Mouse (Mus musculus): Measurements from ENCODE around the gene Bpifb6.

Bpifb6 gene

GRCm38 (mm10) chr2:153900088-153900487 lies at the start of gene Bpifb6:
Bpifb6 (plus strand) TSS chr2:153900388.
- no peak for DNase-seq (ENCODE audit: low spot score in 2 of 2)

DNA sequence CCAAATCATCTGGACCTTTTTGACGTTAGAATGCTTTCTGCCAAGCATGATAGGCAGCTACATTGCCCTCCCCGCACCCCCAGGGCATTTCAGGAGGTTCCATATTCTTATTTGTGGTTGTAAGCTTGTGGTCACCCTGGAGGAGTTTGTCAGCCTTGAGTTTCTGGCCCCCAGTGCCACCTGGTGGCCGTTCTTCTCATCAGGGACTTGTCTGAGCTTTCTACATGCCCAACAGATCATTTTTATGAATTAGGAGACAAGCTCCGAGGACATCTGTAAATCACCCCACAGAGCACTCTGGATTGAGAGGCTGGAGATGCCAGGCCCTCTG lies 49.2 kb upstream of the Bpifb6 start:
- DNase-seq (ENCODE audit: low spot score in 2 of 2), result peak; percentile 53 to 71

DNA sequence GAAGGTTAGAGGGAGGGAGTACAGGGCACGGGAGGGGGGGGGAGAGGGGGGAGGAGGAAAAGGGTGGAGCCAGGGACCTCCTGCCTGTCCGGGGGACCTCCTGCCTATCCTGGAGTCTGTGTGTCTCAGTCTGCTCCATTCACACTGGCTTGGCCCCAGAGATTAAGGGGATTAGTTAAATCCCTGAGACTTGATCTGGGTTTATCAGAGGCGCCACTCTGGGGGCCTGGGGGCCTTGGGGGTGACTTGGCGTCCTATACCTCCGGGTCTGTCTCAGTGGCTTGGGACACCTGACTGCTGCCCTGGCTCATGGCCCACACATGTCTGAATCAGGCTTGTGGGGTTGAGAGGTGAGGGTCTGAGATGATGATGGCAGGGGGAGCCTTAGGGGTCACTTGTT lies 46.6 kb upstream of the Bpifb6 start:
- DNase-seq (ENCODE audit: low spot score in 2 of 2), result no peak

GRCm38 (mm10) chr2:153859581-153859980 lies 40.6 kb upstream of the Bpifb6 start:
- no peak for DNase-seq (ENCODE audit: low spot score in 2 of 2)

GRCm38 (mm10) chr2:153860315-153860714 lies 39.9 kb upstream of the Bpifb6 start:
- DNase-seq (ENCODE audit: low spot score in 2 of 2), result no peak

GRCm38 (mm10) chr2:153860715-153861114 lies 39.5 kb upstream of the Bpifb6 start:
- no peak for DNase-seq (ENCODE audit: low spot score in 2 of 2)

GRCm38 (mm10) chr2:153861960-153862359 lies 38.2 kb upstream of the Bpifb6 start:
- DNase-seq (ENCODE audit: low spot score in 2 of 2), result no peak

DNA sequence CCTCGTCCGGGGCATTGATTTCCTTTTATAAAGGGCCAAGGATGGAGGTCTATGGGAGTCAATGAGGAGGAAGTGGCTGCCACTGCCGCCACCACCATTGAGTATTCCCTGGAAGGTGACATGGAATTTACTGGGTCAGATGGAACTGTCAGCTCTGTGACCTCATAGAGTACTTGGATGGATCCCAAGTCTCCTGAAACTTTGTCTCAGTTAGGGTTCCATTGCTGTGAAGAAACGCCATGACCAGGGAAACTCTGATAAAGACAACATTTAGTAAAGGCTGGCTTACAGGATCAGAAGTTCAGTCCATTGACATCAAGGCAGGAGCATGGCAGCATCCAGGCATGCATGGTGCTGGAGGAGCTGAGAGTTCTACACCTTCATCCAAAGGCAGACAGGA lies 29.2 kb upstream of the Bpifb6 start, which contains the start of gene Sun5:
Gene Sun5, minus strand, starts transcription at position 101 of the 400 bp plus-strand sequence.
- DNase-seq (ENCODE audit: low spot score in 2 of 2), result no peak

DNA sequence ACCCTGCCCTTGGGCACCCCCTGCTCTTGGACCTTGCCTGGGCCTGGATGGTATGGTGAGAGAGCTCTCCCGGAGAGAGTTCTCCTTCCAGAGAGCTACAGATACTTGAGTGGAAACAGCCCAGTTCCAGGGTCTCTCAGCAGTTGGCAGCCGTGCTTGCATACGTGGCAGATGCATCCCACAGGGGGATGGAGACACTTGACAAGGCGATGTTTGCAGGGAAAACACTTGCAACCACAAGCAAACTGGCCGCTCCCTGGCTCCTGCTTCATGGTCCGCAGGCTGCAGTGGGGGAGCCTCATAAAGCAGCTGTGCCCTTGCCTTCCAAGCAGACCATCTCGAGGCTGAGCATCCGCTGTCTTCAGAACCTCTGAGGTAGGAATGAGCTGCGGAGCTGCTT lies 25.4 kb upstream of the Bpifb6 start, which contains the start of gene Bpifb2:
Gene Bpifb2, plus strand, starts transcription at position 301 of the 400 bp plus-strand sequence.
- no peak for DNase-seq (ENCODE audit: low spot score in 2 of 2)

- DNase-seq (ENCODE audit: low spot score in 2 of 2), result no peak
Measured at GRCm38 (mm10) chr2:153899111-153899510, 1.1 kb upstream of the Bpifb6 start.

DNA sequence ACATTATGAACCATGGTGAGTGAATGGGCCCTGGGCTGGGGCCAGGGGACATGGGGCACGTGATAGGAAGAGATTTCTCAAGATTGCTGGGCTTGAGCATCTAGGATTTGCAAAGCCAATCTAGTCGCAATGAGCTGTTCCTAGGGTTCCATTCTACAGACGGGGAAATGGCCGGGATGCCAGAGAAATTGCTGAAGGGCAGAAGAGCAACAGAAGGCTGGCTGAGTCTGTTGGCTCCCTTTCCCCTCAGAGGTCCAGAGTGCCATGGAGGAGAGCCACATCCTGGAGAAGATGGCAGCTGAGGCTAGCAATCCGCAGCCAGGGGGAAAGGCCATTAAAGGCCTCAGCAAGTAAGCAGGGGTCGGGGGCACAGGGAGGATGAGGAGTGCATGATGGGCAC lies 2.5 kb downstream of the Bpifb6 start:
- DNase-seq (ENCODE audit: low spot score in 2 of 2), result no peak

DNA sequence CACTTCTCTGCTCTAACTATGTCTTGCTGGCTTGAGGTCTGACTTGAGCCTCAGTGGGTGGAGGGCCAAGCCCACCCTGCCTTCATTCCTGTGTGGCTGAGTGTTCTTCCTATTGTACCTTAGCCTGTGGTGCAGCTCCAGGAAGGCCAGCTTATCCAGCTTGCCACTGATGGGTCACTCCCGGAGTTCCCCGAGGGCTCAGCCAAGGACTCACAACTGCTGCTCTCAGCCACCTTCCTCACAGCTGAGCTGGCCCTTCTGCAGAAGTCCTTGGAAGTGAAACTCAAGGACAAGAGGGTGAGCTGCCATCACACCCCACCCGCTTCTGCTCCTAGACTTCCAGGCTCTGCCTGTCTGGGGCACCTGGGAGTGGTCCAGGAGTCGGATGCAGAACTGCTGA lies 6.4 kb downstream of the Bpifb6 start:
- DNase-seq (ENCODE audit: low spot score in 2 of 2), result no peak

- peak; percentile 44 to 56 for DNase-seq (ENCODE audit: low spot score in 2 of 2)
Measured at GRCm38 (mm10) chr2:153914151-153914550, 14.0 kb downstream of the Bpifb6 start.

- no peak for DNase-seq (ENCODE audit: low spot score in 2 of 2)
Measured at GRCm38 (mm10) chr2:153917930-153918329, 17.7 kb downstream of the Bpifb6 start, which contains the start of gene Bpifb3. Bpifb3 (plus strand) TSS chr2:153918230.

GRCm38 (mm10) chr2:153921246-153921645 lies 21.1 kb downstream of the Bpifb6 start:
- DNase-seq (ENCODE audit: low spot score in 2 of 2), result no peak

GRCm38 (mm10) chr2:153929871-153930413 lies 29.8 kb downstream of the Bpifb6 start:
- peak; percentile 38 to 50 for DNase-seq (ENCODE audit: low spot score in 2 of 2)

DNA sequence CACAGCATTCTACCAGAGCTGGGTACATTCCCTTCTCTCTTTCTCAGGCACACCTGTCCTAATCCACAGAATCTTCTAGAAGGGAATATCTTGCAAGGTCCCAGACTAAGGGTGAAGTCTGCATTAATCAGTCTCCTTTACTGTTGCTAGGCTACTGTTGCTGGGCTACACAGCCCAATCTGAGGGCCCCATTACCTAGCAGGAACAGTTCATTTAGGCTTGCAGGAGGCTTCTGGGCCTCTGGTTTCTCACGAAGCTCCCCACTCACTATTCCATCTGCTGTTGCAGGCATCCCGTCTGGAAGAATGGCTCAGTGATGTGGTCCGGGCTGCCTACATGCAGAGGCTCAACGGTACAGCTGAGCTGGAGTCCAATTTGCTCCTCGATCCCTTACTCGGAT lies 30.9 kb downstream of the Bpifb6 start:
- peak; percentile 37 to 40 for DNase-seq (ENCODE audit: low spot score in 2 of 2)

GRCm38 (mm10) chr2:153933311-153933710 lies 33.1 kb downstream of the Bpifb6 start:
- peak in 1 of 2 experiments; percentile 33 for DNase-seq (ENCODE audit: low spot score in 2 of 2)

DNA sequence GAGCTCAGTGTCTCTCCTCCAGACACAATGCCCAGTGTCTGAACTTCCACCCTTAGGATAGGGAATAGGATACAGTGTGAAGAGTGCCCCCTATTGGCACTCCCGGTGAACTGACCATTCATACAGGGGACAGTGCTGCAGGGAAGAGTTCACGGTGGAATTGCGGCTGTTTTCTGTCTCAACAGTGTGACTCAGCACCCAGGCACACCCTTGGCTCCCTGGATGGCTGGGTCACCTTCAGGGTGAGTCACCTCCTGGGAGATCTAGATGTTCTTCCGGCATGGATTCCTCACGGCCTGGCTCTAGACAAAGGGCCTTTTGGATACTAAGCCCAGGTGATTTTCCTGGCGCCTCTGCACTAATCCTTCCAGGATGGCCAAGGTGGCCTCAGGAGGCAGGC lies 35.2 kb downstream of the Bpifb6 start:
- DNase-seq (ENCODE audit: low spot score in 2 of 2), result no peak

DNA sequence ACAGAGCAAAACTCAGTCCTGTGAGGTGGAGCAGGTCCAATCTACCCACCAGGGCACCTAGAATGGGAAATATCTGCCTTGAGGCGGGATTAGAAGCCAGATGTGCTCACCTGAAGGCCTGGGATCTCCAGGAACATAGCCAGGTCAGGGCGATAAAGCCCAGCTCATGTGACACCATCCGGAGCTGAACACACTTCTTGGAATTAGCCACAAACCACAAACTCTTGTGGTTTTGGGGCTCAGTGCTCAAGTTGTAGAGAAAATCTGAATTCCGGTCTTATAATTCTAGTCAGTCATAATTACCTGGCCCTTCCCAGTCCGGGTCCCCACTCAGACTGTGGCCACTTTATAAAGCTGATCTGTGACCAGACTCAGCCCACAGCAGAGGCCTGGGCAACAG lies 37.7 kb downstream of the Bpifb6 start, which contains the start of gene Bpifb4:
Gene Bpifb4, plus strand, starts transcription at position 370 of the 400 bp plus-strand sequence.
- no peak for DNase-seq (ENCODE audit: low spot score in 2 of 2)

GRCm38 (mm10) chr2:153943537-153943936 lies 43.3 kb downstream of the Bpifb6 start:
- peak in 1 of 2 experiments; percentile 68 for DNase-seq (ENCODE audit: low spot score in 2 of 2)

DNA sequence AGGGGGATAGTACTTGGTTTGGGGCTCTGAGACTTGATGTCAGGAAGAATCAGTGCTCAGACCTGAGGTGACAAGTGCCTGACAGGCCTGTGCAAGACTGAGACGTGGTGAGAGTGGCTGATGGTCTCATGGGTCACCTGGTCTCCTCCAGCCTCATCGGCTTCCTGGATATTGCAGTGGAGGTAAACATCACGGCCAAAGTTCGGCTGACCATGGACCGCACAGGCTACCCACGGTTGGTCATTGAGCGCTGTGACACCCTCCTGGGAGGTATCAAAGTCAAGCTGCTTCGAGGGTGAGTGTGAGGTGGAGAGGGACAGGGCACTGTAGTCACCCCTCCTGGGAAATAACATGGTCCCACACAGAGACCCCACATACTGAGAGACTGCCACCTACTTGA lies 44.4 kb downstream of the Bpifb6 start:
- no peak for DNase-seq (ENCODE audit: low spot score in 2 of 2)

DNA sequence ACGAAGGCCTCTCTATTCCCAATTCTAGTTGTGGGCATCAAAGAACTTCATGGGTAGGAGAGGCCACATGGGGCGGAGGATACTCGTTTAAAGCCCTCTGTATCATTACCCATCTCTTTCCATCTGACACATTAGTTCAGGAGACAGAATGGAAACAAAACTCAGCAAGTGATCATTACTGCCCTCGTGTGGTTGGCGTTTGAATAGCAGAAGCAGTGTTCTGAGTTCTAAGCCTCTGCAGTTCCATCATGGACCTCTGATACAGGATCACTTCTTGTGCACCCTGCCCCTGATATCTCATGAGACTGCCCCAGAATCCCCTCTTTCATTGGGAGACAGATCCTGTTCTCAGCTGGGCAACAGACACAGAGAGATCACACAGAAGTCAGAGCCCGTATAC lies 52.7 kb downstream of the Bpifb6 start:
- DNase-seq (ENCODE audit: low spot score in 2 of 2), result peak; percentile 67 to 75

DNA sequence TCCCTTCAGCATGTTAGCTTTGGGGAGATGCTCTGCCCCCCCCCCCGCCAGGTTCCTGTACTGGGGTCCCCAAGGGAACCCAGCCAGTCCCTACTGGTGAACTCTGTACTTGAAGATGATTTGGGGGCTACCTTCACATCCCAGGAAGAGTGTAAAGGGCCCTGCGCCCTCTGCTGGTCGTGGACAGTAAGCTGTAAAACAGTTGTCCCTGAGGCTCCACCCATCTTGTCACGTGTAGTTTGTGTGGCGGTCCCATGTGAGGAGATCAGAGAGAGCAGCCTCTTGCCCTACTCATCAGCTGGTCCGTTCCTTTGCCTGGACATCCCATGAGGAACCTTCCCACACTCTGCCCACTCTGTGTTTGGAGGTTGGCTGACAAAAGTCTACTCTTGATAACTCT lies 53.6 kb downstream of the Bpifb6 start:
- peak in 1 of 2 experiments; percentile 38 for DNase-seq (ENCODE audit: low spot score in 2 of 2)
